Mouse (Mus musculus): Measurements from ENCODE around the gene Olfml3.

The Olfml3 gene

DNA sequence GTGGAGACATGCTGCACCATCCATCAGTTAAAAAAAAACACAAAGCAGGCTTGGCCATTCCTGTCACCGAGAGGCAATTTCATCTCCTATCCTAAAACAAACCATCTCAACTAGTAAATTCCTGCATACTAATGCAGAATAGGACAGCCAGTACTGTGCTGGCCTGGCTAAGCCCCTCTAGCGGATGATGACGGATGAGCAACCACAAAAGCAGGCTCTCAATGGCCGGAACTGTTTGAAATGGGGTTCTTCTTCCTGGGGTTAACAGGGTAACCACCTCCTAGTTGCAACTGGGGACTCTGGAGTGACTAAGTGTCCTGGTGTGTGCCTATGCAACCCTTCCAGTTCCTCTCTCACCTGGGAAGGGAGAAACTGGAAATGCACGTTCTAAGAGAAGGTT lies 2.5 kb upstream of the Olfml3 start:
- no peak for DNase-seq (ENCODE audit: low read depth, low spot score)

DNA sequence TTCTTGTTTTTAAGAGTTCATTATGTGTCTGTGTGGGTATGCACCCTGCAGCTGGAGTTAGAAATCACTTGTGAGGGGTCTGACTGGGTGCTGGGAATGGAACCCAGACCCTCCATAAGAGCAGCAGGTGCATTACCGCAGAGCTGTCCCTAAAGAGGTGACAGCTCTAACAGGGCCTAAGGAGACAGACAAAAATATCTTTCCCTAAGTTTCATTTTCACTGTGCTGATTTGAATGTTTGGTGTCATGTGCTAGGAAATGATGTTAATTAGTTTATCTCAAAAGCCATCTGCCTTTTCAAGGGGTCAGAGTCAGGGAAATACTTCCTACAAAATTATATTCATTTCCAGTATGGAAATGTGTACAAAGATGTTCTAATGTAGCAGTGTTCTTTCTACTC lies 1.5 kb upstream of the Olfml3 start, which contains the start of gene Gm10964:
Gm10964 (plus strand) TSS at position 38 of the 400 bp plus-strand sequence.
- DNase-seq (ENCODE audit: low read depth, low spot score): no peak

DNA sequence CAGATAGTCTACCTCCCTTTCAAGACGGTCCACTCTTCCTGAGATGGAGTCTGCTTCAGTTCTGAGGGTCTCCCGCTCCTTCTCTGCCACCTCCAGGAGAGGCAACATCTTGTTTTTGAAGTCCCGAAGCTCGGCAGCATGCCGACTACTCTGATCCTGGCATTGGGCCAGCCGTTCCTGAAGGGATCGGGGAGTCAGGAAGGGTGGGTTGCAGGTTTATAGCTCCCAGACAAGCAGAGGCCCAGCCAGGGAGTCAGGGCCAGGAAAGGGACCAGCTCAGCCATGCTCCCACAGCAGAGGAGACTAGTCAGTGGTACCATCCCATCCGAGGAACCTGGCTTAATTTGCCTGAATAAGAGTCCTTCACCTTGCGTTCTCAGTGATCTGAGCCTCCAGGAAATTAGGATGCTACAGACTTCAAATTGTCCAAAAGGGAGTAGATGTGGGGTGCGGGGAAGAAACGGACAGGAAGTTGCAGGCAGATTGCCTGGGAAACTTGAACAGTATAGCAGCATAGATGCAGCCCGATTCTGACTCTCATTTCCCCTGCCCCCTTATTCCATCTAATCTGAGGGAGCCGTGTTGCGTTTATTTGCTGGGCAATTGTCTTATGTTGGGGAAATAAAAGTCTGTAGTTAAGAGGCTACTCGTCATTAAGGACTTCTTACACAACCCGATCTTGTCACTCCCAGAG lies 593 bp downstream of the Olfml3 start:
- DNase-seq (ENCODE audit: low read depth, low spot score): no peak

DNA sequence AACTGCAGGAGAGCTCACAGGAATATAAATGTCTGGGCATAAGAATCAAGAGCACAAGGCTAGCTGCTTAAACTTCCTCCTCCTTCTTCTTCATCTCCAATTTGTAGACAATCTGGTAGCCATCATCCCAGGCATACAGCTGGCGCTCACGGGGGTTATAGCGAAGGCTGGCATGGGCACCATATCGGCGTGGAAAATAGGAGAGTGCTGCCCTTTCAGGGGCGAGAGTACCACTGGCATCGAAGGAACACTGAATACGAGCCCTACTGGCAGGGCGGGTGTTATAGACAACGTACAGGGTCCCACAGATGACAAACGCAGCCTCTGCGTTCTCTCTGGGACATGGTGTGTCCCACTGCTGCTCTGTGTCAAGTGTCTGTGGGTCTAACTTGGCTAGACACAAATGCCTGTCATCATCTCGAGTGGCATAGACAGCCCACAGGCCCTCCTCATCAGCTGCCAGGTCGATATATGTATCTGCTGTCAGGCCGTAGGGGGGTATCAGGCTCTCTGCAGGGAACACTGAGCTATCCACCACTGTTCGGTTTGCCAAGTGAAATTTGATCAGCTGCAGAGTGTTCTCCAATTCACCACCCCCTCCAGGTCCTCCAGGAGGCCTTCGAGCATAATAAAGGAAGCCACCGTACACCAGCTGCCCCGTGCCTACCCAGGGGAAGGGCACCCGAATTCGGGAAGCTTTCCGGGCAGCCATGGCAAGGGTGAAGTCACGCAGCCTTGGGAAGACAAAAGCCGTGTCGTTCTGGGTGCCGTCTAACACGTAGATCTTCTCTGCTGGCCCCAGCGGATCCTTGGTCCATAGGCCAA lies 1.8 kb downstream of the Olfml3 start:
- DNase-seq (ENCODE audit: low read depth, low spot score): no peak

DNA sequence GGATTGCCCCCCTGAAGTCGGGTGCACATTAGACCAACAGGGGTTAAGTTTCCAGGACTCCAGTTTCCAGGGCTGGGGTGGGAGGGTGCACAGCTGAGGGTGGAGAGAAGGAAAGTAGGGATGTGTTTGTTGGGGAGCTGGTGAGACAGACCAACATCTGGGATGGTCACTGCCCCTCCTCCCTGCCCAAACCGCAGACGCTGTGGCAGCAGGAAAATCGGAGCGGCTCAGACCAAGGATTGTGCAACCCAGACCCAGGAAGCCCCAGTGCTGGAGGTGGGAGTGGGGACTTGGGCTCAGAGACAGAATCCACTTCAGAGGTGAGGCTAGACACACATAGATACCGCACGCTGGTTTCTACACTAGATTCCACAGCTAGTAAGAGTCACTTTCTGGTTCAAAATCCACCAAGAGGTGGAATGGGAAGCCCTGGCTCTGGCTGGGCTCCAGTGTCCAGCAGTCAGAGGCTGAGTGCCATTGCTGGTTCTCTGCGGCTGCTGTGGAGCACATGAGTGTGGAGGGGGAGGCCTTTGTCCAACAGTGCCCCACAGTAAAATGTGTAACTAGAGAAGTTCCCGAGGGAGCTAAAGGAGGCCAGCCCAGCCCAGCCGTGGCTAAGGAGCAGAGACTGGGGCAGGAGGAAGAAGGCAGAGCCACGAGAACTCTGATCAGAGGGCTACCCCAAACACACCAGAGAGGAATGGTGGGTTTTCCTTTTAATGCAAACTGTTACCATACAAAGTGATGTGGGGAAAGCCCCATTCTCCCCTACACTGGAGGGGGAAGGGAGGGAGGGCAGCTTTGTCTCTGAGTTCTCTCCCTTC lies 2.9 kb downstream of the Olfml3 start:
- no peak for DNase-seq (ENCODE audit: low read depth, low spot score)

DNA sequence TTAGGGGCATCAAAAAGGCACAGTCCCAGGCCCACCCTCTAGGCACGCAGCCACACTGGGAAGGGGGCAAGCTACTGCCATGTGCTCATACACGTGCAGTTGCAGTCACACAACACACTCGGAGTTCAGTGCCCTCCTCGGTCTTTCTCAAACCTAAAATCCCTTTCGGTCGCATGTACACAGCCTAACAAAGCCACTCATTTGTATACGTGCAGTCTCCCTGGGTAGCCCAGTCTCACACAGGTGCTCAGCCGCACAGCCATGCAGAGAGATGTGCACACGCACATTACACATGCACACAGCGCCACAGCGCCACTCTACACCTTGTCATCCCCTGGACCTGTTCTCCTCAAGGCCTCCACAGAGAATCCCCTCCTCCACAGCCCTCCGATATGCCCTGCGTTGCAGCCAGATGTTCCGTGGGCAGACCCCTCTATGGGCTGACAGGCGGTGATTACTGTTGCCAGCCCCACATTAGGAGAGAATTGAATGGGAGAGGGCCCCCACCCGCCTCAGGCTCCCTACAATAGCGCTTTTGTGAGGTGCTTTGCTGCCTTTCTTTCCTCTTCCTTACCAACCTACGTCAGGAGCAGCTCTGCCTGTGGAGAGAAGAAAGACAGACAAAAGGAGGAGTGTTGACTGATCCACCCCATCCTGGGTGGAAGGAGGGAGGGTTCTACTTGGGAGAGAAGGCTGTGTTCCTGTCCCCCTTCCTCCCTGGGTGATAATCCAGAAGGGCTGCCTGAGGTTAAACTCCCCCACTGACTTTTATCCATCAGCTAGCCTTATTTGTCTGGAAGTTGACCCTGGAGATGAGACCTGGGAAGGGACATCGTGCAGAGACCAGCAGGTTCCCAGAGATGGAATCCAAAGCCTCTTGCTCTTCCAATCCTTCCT lies 3.8 kb downstream of the Olfml3 start:
- no peak for DNase-seq (ENCODE audit: low read depth, low spot score)

DNA sequence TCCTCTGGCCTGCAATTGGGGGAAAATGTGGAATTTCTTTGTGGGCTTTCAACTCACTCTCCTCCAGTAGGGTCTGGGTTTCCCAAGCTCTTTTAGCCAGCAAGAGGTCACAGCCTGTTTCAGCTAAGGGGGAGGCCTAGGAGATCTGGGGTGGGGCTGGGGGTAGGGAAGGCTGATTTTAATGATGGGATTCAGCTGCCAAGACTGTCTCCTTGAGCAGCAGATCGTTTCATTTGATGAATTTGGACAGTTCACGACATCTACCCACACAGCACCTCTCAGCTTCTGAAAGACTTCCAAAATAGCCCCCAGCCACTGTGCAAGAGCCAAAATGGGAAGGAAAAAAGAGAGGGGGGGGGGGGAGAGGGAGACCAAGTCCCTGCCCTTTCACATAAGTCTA lies 4.6 kb downstream of the Olfml3 start:
- DNase-seq (ENCODE audit: low read depth, low spot score): no peak

DNA sequence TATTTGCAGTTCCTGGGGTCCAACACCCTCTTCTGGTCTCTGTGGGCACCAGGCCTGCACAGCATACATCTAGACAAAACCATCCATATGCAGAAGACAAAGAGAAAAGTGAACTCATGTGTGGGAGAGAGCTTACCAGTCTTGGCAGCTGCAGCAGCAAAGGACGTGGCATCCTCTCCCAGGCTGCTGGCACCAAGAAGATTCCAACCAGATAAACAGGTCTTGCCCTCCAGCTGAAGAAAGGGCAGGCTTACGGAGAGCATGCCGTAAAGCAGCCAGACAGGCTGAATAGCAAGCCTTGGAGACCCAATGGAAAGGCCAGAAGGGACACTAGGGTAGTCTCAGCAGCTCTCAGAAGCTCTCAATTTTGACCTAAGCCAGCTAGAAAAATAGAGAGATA lies 5.7 kb downstream of the Olfml3 start:
- no peak for DNase-seq (ENCODE audit: low read depth, low spot score)

DNA sequence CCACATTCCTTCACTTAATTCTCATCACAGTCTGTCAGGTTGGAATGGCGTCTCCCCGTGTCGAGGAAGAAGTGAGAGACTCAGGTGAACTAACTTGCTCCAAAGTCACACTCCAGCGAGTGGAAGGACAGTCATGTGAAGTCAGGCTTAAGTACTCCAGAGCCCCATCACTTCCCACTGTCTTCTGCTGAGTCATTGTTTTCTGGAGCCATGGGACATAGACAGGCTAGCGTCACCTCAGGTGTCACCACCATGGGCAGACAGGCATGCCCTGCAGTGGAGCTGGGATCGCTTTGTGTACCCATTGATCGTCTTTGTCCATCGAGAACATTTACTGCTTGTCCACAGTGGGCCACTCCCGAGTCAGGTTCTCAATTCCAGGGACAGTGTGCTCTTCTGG lies 8.0 kb downstream of the Olfml3 start:
- no peak for DNase-seq (ENCODE audit: low read depth, low spot score)

DNA sequence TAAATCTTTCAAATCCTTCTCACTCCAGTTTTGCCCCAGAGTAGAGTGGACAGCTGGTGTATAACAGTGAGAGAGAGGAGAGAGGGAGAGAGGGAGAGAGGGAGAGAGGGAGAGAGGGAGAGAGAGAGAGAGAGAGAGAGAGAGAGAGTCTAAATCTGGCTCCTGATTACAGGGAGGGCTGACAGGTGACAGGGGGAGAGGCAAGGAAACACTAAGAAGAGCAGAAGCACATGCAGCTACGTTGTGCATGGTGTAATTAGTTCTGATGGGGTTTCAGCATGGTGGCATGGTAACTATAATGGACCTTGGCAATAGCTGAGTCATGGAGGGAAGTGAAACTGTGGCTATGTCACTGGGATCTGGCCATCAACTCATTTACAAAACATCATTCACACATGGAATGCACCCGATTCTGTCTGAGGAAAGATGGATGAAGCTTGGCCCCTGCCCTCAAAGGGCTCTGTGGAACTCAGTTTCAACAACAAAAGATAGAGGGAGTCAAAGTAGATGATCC lies 9.9 kb downstream of the Olfml3 start:
- no peak for DNase-seq (ENCODE audit: low read depth, low spot score)

DNA sequence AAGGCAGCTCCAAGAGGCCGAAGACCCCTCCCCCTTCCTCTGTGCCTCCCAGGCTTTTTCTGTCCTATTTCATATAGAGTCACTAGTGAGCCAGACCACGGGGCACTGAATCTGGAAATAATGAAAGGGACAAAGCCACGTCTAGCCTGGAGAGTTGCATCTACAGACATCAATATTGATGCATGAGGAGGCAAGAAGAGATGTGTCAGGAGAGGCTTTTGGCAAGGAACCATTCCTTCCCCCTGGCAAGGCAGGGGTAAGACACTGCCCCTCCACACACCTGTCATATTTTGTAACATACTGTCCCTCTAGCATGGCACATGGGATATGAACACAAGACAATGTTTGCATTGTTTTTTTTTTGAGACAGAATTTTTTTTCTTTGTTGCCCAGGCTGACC lies 11.2 kb downstream of the Olfml3 start:
- DNase-seq (ENCODE audit: low read depth, low spot score): no peak

DNA sequence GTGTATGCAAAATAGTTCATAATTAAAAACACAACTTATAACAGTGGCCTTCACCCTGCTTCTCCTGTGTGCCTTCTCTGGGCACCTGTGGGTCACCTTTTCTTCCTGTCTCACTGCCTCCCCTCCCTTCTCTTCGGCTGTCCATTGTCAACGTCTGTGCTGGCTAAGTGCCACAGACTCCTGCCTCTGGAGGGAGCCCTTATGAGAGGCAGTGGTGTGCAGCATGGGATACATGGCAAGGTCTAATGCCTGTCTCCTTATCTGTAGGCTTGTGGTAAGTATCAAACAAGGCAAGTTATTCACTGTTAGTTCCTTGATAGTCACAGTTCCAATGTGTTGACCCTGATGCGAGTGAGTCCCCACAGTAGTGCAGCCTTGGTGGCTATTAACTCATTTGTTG lies 13.7 kb downstream of the Olfml3 start:
- no peak for DNase-seq (ENCODE audit: low read depth, low spot score)

DNA sequence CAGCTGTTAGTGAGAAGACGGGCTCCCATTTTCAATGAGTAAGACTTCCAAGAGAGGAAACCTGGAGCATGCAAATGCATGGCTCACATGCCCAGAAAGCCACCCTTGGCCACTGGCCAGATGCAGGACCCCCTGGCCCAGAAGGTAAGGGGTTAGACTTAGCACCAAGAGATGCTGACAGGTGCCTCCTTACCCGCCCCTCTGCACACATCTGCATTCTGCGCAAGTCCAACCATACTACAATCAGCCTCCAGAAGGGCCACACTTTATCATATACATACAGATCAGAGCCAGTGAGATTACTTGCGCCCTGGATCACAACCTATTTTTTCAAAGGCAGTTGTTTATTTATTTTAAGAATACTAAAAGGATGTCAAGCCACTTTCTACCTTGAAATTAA lies 19.1 kb downstream of the Olfml3 start:
- no peak for DNase-seq (ENCODE audit: low read depth, low spot score)

DNA sequence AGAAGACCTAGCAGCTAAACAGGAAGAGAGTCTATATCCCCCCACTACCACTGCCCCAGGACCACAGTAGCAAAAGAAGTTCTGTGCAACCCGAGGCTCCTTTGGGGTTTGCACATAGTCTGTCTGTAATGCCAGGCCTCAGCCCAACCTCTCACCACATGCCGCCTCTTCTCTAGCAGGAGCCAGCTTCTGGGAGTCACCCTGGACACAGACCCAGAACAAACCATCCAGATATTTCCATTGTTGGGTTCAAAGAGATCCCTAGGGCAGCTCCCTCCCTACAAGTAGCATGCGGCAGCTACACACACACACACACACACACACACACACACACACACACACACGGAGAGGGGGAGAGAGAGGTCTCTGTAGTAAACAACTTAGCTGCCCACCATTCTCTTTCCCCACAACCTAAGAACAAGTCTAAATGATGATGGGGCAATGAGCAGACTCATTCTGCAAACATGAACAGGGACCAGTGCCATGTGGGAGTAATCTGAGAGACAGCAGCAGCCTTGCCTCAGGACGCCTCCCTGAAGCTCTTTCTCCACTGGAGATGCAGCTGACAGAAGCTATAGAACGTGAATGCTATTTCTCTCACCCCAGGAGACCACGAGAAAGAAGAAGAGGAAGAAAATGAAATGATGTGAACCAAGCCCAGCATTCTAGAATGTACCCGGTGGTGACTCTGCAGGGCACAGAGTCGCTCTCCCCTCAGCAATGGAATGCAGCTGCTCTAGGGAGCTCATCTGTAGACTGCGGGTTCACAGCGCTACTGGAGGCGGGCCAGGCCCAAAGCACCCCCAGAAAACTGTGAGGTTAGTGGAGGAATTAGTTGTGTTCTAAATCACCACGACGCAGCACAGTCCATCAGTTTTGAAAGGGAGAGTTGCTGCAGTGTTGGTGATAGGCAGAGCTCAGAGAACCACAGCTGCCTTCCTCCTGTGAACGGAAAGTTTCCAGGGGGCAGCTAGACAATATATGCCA lies 20.7 kb downstream of the Olfml3 start:
- no peak for DNase-seq (ENCODE audit: low read depth, low spot score)

DNA sequence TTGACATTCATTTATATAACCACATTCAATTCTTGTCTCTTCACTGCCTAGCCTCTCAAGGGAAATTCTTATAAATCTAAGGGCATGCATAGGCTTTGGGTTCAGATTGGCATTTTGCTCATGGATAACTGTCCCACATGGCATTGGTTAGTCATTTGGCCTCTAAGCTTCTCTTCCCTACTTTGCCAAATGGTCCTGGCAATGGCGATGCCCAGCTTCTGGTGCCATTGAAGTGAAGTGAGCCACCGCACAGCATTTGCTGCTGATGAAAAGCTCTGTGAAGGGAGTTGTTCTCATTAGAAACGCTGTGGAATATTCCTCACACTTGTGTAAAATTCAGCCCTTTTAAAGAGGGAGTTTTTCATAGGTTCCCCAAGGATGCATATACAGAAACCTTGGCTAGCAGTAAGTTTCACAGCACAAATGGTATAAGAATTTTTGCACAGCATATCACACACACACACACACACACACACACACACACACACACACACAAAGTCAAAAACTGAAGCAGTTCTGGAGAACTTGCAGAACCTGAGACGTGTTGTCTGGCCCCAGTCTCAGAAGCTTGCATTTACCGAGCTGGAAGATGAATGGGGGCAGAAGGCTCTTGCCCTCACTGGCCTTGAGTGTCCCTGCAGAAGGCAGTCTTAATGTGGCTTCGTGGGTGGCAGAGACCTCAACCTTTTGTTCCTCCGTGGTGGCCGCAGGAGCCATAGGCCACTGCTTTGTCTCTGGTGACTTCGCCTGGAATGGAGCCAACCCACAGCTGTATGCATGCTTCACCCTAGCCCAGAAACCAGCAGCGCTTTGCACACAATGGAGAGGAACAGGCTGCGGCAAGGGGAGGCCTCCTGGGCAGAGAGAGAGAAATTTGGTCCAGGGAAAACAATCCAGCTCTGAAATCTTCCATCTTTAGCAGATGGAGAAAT lies 21.8 kb downstream of the Olfml3 start:
- no peak for DNase-seq (ENCODE audit: low read depth, low spot score)

DNA sequence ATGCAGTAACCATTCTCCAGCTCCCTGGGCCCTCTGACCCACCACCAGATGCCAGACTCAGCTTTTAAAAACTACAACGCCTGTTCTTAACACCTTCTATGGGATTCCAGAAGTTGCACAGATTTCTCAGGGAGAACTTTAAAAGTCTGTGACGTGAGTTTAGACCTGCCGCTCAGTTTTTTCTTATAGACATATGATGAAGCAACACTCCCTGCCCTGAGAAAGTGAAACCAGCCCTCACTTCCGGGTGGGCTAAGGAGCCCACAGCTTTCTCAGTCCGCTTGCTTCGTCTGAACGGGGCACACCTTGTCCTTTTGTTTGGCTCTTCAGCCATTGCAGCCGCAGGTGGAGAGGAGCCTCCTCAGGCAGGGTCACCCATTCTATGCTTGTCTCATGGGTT lies 22.9 kb downstream of the Olfml3 start:
- no peak for DNase-seq (ENCODE audit: low read depth, low spot score)

DNA sequence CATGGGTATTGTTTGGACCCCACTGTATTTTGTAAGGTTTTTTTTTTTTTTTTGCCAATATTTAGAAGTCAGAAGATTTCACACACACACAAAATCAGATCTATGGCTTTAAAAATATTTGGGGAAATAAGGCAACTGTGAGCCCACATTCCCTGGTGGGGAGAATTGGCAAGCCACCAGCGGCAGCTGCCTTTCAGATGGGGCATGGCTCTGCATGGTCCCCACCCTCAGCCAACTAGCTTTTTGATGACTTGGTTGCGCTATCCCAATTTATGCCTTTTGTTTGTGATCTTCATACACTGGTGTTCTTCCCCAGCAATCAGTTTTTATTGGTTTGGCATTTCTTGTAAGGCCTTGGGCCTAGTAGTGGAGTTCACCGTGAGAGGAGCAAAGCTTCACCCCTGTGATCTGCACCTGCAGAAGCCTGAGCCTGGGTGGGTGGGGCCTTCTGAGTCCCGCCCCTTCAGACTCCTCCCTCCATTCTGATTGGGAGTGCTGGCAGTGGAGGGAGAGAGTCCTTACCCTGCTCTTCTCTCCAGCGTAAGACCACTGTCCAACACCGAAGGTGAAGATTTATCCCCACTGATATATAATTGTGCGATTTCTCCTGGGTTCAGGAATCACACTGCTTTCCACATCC lies 23.4 kb downstream of the Olfml3 start:
- no peak for DNase-seq (ENCODE audit: low read depth, low spot score)

DNA sequence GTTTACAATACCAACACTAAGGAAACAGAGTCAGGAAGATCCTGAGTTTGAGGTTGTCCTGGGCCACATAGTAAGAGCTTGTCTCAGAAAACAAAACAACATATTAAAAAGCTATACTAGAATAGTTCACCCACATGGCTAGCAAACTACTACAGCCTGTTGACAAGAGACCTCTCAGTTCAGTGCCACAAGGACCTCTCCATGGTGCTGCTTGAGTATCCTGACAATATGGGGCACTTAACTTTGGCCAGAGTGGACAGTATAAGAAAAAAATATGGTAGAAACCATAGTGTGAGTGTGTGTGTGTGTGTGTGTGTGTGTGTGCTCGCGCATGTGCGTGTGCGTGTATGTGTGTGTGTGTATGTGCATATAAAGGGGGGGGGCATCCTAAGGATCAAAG lies 25.6 kb downstream of the Olfml3 start:
- no peak for DNase-seq (ENCODE audit: low read depth, low spot score)
